Mouse (Mus musculus) forebrain, postnatal 0 days (tissue): ENCODE data around the gene Fam111a. TPM values are rescaled to one million over a fixed set of nuclear protein-coding genes. Genes with fewer than 3 reads are reported as not detected.

ENCODE experiments used
- ATAC-seq: fragments of 200-750 bp; cut with Nextera tagmentation; 2 replicates; pipeline ENCODE4 v1.8.0; 2017; ENCODE audit warnings: mild to moderate bottlenecking, moderate library complexity
- DNase-seq: peaks from one replicate; pipeline ENCODE4 v3.0.0-alpha.2; 2015
- H3K27ac ChIP-seq: fragments of 300-500 bp; sonication (generic); 2 replicates; pipeline ENCODE4 v1.5.1; 2014; ENCODE audit warnings: low read depth, mild to moderate bottlenecking, antibody characterized with exemption, low read length, moderate library complexity, mixed read lengths
- H3K27me3 ChIP-seq: fragments of 300-500 bp; sonication (generic); 2 replicates; pipeline ENCODE4 v1.6.1; 2014; ENCODE audit warnings: mild to moderate bottlenecking, low read length, mixed read lengths; ENCODE audit not compliant: insufficient read depth
- H3K36me3 ChIP-seq: fragments of 300-500 bp; sonication (generic); 2 replicates; pipeline ENCODE4 v1.6.1; 2014; ENCODE audit warnings: mild to moderate bottlenecking, moderate library complexity; ENCODE audit not compliant: insufficient read depth
- H3K4me1 ChIP-seq: fragments of 300-500 bp; sonication (generic); 2 replicates; pipeline ENCODE4 v1.6.1; 2014; ENCODE audit warnings: antibody characterized with exemption; ENCODE audit not compliant: insufficient read depth
- H3K4me2 ChIP-seq: fragments of 300-500 bp; sonication (generic); 2 replicates; pipeline ENCODE4 v1.6.1; 2014; ENCODE audit warnings: low read depth, mild to moderate bottlenecking, moderate library complexity
- H3K4me3 ChIP-seq: fragments of 300-500 bp; sonication (generic); 2 replicates; pipeline ENCODE4 v1.5.1; 2014; ENCODE audit warnings: low read depth, low read length, mixed read lengths
- H3K9ac ChIP-seq: fragments of 300-500 bp; sonication (generic); 2 replicates; pipeline ENCODE4 v1.6.1; 2014; ENCODE audit warnings: mild to moderate bottlenecking
- H3K9me3 ChIP-seq: fragments of 300-500 bp; sonication (generic); 2 replicates; pipeline ENCODE4 v1.6.1; 2016; ENCODE audit warnings: low read length
- CTCF ChIP-seq: sonication (generic); IDR thresholded peaks from 2 replicates; pipeline ENCODE4 v1.5.1; 2016; ENCODE audit warnings: antibody characterized with exemption, control low read depth, low read depth
- WGBS: fragments of 180-500 bp; shearing (Covaris S2); extraction: QIAGEN DNeasy Blood & Tissue Kit; methylation state at CpG from one replicate; pipeline ENCODE4 v1.1.7; 2014; 5-methylcytosine and 5-hydroxymethylcytosine counted together
- polyA plus RNA-seq: library from polyadenylated mRNA; unstranded; fragments of >200 nt; fragmentation: Nextera tagmentation; extraction: Ambion mirVana; gene quantifications from 2 replicates; pipeline ENCODE4 v1.2.1, GENCODE M21; 2015
- total RNA-seq: library from RNA; depleted of rRNA; stranded (reverse); fragments of >200 nt; gene quantifications from 2 replicates; pipeline ENCODE4 v1.2.3, GENCODE M21; 2014; rRNA removed

Fam111a gene
- total and polyA plus RNA-seq, 2 experiments from 2014 or later, result 3.2 to 4.3 TPM

DNA sequence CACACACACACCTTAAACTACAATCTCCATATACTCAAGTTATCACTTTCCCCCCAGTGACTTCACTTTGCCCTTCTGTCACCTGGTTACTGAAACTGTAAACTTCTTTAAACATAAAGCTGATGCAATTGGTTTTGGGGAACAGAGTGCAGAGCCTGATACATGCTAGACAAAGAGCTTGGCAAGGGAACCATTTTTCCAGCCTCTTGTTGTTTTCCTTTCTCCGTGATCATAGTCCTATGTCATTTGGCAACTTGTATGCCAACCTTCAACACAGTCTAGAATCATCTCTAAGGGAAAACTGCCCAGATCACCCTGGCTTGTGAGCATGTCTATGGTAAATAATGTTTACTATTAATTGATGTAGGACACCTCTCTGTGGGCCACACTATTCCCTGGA is 92.5 kb downstream of the Fam111a start:
- Histone ChIP-seq H3K9ac (no peak overlapping the region), H3K9me3 (no peaks in the 10 kb centered on the region), H3K4me3 (no peak overlapping the region), H3K27me3 (no peaks in the 10 kb centered on the region), H3K27ac (no peak overlapping the region), H3K4me2 (no peak overlapping the region), H3K4me1 (no peaks in the 10 kb centered on the region), H3K36me3 (no peaks in the 10 kb centered on the region)
- ATAC-seq (no peak), DNase-seq (no peak)
- WGBS, result 68% methylated on average over 1 of the region's 1 CpGs
- TF ChIP-seq CTCF, result no peak

Other genes starting within 250 kb of the Fam111a start
- not detected in 2 replicates for gene Olfr1436, start 246.6 kb upstream of the Fam111a start, total RNA-seq
- gene Olfr1436, start 246.6 kb upstream of the Fam111a start, polyA plus RNA-seq, result not detected in 2 replicates
- gene Olfr1437, start 220.6 kb upstream of the Fam111a start, total RNA-seq, result not detected in 2 replicates
- gene Olfr1437, start 220.6 kb upstream of the Fam111a start, polyA plus RNA-seq, result not detected in 2 replicates
- gene Olfr1438-ps1, start 209.8 kb upstream of the Fam111a start, total RNA-seq, result not detected in 2 replicates
- gene Olfr1438-ps1, start 209.8 kb upstream of the Fam111a start, polyA plus RNA-seq, result not detected in 2 replicates
- gene Olfr1440, start 158.5 kb upstream of the Fam111a start, total RNA-seq, result not detected in 2 replicates
- gene Olfr1440, start 158.5 kb upstream of the Fam111a start, polyA plus RNA-seq, result not detected in 2 replicates
- not detected in 2 replicates for gene Olfr1441, start 128.3 kb upstream of the Fam111a start, total RNA-seq
- not detected in 2 replicates for gene Olfr1441, start 128.3 kb upstream of the Fam111a start, polyA plus RNA-seq
- gene Pfpl, start 117.8 kb upstream of the Fam111a start, total RNA-seq, result not detected in 2 replicates
- 0.04 TPM in 1 of 2 replicates, not detected in the other for gene Pfpl, start 117.8 kb upstream of the Fam111a start, polyA plus RNA-seq
- 3.2 and 3.5 TPM in 2 replicates for gene Mpeg1, start 85.0 kb upstream of the Fam111a start, total RNA-seq
- gene Mpeg1, start 85.0 kb upstream of the Fam111a start, polyA plus RNA-seq, result 0.63 and 1.1 TPM in 2 replicates
- gene Dtx4, start 44.3 kb upstream of the Fam111a start, total RNA-seq, result 43.2 and 48.8 TPM in 2 replicates
- 20.6 and 21.2 TPM in 2 replicates for gene Dtx4, start 44.3 kb upstream of the Fam111a start, polyA plus RNA-seq
- 0.29 and 0.31 TPM in 2 replicates for gene Gm4952, start 54.2 kb downstream of the Fam111a start, total RNA-seq
- 0.13 and 0.19 TPM in 2 replicates for gene Gm4952, start 54.2 kb downstream of the Fam111a start, polyA plus RNA-seq
- gene Glyat, start 87.6 kb downstream of the Fam111a start, total RNA-seq, result not detected in 2 replicates
- not detected in 2 replicates for gene Glyat, start 87.6 kb downstream of the Fam111a start, polyA plus RNA-seq
- not detected in 2 replicates for gene Olfr1442, start 124.7 kb downstream of the Fam111a start, total RNA-seq
- gene Olfr1442, start 124.7 kb downstream of the Fam111a start, polyA plus RNA-seq, result not detected in 2 replicates
- gene Olfr1443, start 132.4 kb downstream of the Fam111a start, total RNA-seq, result not detected in 2 replicates
- gene Olfr1443, start 132.4 kb downstream of the Fam111a start, polyA plus RNA-seq, result not detected in 2 replicates
- not detected in 2 replicates for gene Keg1, start 150.0 kb downstream of the Fam111a start, total RNA-seq
- not detected in 2 replicates for gene Keg1, start 150.0 kb downstream of the Fam111a start, polyA plus RNA-seq
- gene Cntf, start 219.9 kb downstream of the Fam111a start, total RNA-seq, result 1.3 TPM in 2 replicates
- 0.96 and 1.1 TPM in 2 replicates for gene Cntf, start 219.9 kb downstream of the Fam111a start, polyA plus RNA-seq